Mouse (Mus musculus): ENCODE measurements at regions not wholly inside any gene's neighbourhood (a gene's known extent, or its start where the extent isn't known, plus 50 kb on each side); places are given as distances from the start of the nearest gene placed in this dataset.

GRCm38 (mm10) chr10:96330639-96331487 is 194.5 kb downstream of the Gm5426 start:
- no peak for TF ChIP-seq TAL1 (IDR thresholded peaks at IDR 0.05; ENCODE audit: low read length)
- no peak for TF ChIP-seq GATA1 (IDR thresholded peaks at IDR 0.05; ENCODE audit: low read length)
